Mouse (Mus musculus) embryonic fibroblast, embryonic 13.5 days (primary cell): ENCODE measurements around the gene Mtch1. TPM values are rescaled to one million over a fixed set of nuclear protein-coding genes. Genes with fewer than 3 reads are reported as not detected.

ENCODE experiments used
- H3K27ac ChIP-seq: 2 replicates; pipeline ENCODE4 v1.5.1; 2012; ENCODE audit warnings: low read length, control low read depth, inconsistent platforms; ENCODE audit not compliant: insufficient read depth
- H3K4me1 ChIP-seq: 2 replicates; pipeline ENCODE4 v1.6.1; 2011; ENCODE audit warnings: low read length; ENCODE audit not compliant: control insufficient read depth, insufficient read depth
- H3K4me3 ChIP-seq: 2 replicates; pipeline ENCODE4 v1.5.1; 2011; ENCODE audit warnings: mild to moderate bottlenecking, control low read depth, low read length; ENCODE audit not compliant: insufficient read depth
- CTCF ChIP-seq: IDR thresholded peaks from 2 replicates; pipeline ENCODE4 v1.5.1; 2011; ENCODE audit warnings: mild to moderate bottlenecking, control low read depth, low read length, moderate library complexity, borderline replicate concordance; ENCODE audit not compliant: insufficient read depth
- POLR2A ChIP-seq: IDR thresholded peaks from 2 replicates; pipeline ENCODE4 v1.6.1; 2011; ENCODE audit warnings: low read depth, mild to moderate bottlenecking, control low read depth, low read length, moderate library complexity
- polyA plus RNA-seq: library from polyadenylated mRNA; stranded (reverse); fragments of >200 nt; gene quantifications from 2 replicates; pipeline ENCODE4 v1.2.4, GENCODE M21; 2011; ENCODE audit warnings: low read depth; ENCODE audit not compliant: missing spikeins, insufficient read length

Gene Mtch1
- polyA plus RNA-seq, 1 experiment = 366 TPM

- TF ChIP-seq POLR2A = no peak
- no peak for TF ChIP-seq CTCF
Measured at GRCm38 (mm10) chr17:29313300-29313699, 34.4 kb downstream of the Mtch1 start.

GRCm38 (mm10) chr17:29312082-29312481, 35.7 kb downstream of the Mtch1 start:
- no peak for TF ChIP-seq CTCF
- TF ChIP-seq POLR2A = no peak
- Histone ChIP-seq H3K4me1 (peaks cover 10% of the 10 kb centered on the region), H3K27ac (no peak overlapping the region), H3K4me3 (no peak overlapping the region)

More at GRCm38 (mm10) chr17:29313300-29313699, 34.4 kb downstream of the Mtch1 start:
- Histone ChIP-seq H3K4me1 (peaks cover 10% of the 10 kb centered on the region), H3K4me3 (no peak overlapping the region), H3K27ac (no peak overlapping the region)

GRCm38 (mm10) chr17:29311602-29312001, 36.1 kb downstream of the Mtch1 start:
- H3K4me3 ChIP-seq = no peak overlapping the region
- H3K27ac ChIP-seq = no peak overlapping the region
- H3K4me1 ChIP-seq = peaks cover 10% of the 10 kb centered on the region
- TF ChIP-seq CTCF = no peak
- no peak for TF ChIP-seq POLR2A

- Histone ChIP-seq H3K27ac (no peak overlapping the region), H3K4me1 (0 out of 2 replicates have a peak, but pooled peaks cover 1% of the 10 kb centered on the region), H3K4me3 (no peak overlapping the region)
- TF ChIP-seq CTCF (no peak), POLR2A (no peak)
Measured at GRCm38 (mm10) chr17:29310056-29310623, 37.6 kb downstream of the Mtch1 start.

- H3K27ac ChIP-seq = no peak overlapping the region
- peaks cover 8% of the 10 kb centered on the region for H3K4me1 ChIP-seq
- H3K4me3 ChIP-seq = no peak overlapping the region
- no peak for TF ChIP-seq CTCF
- no peak for TF ChIP-seq POLR2A
Measured at GRCm38 (mm10) chr17:29305871-29306270, 41.9 kb downstream of the Mtch1 start.

- TF ChIP-seq POLR2A = no peak
- TF ChIP-seq CTCF = no peak
- H3K27ac ChIP-seq = no peak overlapping the region
- H3K4me3 ChIP-seq = no peak overlapping the region
- H3K4me1 ChIP-seq = peaks cover 8% of the 10 kb centered on the region
Measured at GRCm38 (mm10) chr17:29305058-29305806, 42.5 kb downstream of the Mtch1 start.

- no peak for TF ChIP-seq CTCF
- TF ChIP-seq POLR2A = no peak
- peaks cover 8% of the 10 kb centered on the region for H3K4me1 ChIP-seq
- H3K27ac ChIP-seq = no peak overlapping the region
- no peak overlapping the region for H3K4me3 ChIP-seq
Measured at GRCm38 (mm10) chr17:29304376-29305057, 43.2 kb downstream of the Mtch1 start.

GRCm38 (mm10) chr17:29303856-29304255, 43.9 kb downstream of the Mtch1 start:
- Histone ChIP-seq H3K4me3 (no peak overlapping the region), H3K4me1 (peaks cover 8% of the 10 kb centered on the region), H3K27ac (no peak overlapping the region)
- TF ChIP-seq CTCF (no peak), POLR2A (no peak)

GRCm38 (mm10) chr17:29303087-29303486, 44.6 kb downstream of the Mtch1 start:
- H3K4me1 ChIP-seq = peaks cover 8% of the 10 kb centered on the region
- H3K27ac ChIP-seq = no peak overlapping the region
- no peak for TF ChIP-seq POLR2A
- H3K4me3 ChIP-seq = no peak overlapping the region

- TF ChIP-seq CTCF = no peak
- TF ChIP-seq POLR2A = no peak
- Histone ChIP-seq H3K4me1 (peaks cover 8% of the 10 kb centered on the region), H3K4me3 (no peak overlapping the region), H3K27ac (no peak overlapping the region)
Measured at GRCm38 (mm10) chr17:29302149-29302548, 45.6 kb downstream of the Mtch1 start.
